Mouse (Mus musculus) heart, embryonic 14.5 days (tissue): ENCODE measurements around the gene Unc93b1. TPM values are rescaled to one million over a fixed set of nuclear protein-coding genes. Genes with fewer than 3 reads are reported as not detected.

Experiments
- ATAC-seq: fragments of 200-750 bp; cut with Nextera tagmentation; 2 replicates; pipeline ENCODE4 v1.8.0; 2017; ENCODE audit warnings: low read depth, moderate TSS enrichment; ENCODE audit not compliant: insufficient number of reproducible peaks, insufficient read depth, low FRiP score
- H3K27ac ChIP-seq, 2 experiments: fragments of 200-500 bp in 1 of 2; fragments of 300-500 bp in 1 of 2; sonication (generic) in 1 of 2; replicated peaks in 1 of 2; 2 replicates each; pipeline ENCODE4 v1.5.1; 2012 to 2014; ENCODE audit warnings: low read depth in 2 of 2, low read length in 2 of 2, control low read depth in 1 of 2, mild to moderate bottlenecking in 1 of 2, mixed read lengths in 1 of 2; ENCODE audit not compliant: control insufficient read depth in 1 of 2, insufficient read depth in 1 of 2
- H3K27me3 ChIP-seq: fragments of 300-500 bp; sonication (generic); 2 replicates; pipeline ENCODE4 v1.6.1; 2014; ENCODE audit warnings: mild to moderate bottlenecking, low read length, control low read depth; ENCODE audit not compliant: control insufficient read depth, insufficient read depth
- H3K36me3 ChIP-seq: fragments of 300-500 bp; sonication (generic); 2 replicates; pipeline ENCODE4 v1.6.1; 2014; ENCODE audit warnings: mild to moderate bottlenecking, control low read depth, low read length, mixed read lengths; ENCODE audit not compliant: control insufficient read depth, insufficient read depth
- H3K4me1 ChIP-seq, 2 experiments: fragments of 200-500 bp in 1 of 2; fragments of 300-500 bp in 1 of 2; sonication (generic) in 1 of 2; 2 replicates each; pipeline ENCODE4 v1.6.1; 2012 to 2014; ENCODE audit warnings: low read length in 2 of 2, control low read depth in 1 of 2, mixed read lengths in 1 of 2; ENCODE audit not compliant: control insufficient read depth in 2 of 2, insufficient read depth in 2 of 2
- H3K4me2 ChIP-seq: fragments of 300-500 bp; sonication (generic); 2 replicates; pipeline ENCODE4 v1.6.1; 2014; ENCODE audit warnings: mild to moderate bottlenecking, low read length
- H3K4me3 ChIP-seq, 2 experiments: fragments of 200-500 bp in 1 of 2; fragments of 300-500 bp in 1 of 2; sonication (generic) in 1 of 2; 2 replicates each; pipeline ENCODE4 v1.5.1; 2012 to 2014; ENCODE audit warnings: low read length in 2 of 2, mild to moderate bottlenecking in 2 of 2, control low read depth in 1 of 2, low read depth in 1 of 2, moderate library complexity in 1 of 2; ENCODE audit not compliant: control insufficient read depth in 1 of 2, insufficient read depth in 1 of 2
- H3K9ac ChIP-seq: fragments of 300-500 bp; sonication (generic); 2 replicates; pipeline ENCODE4 v1.6.1; 2014; ENCODE audit warnings: mild to moderate bottlenecking, low read length
- H3K9me3 ChIP-seq: fragments of 300-500 bp; sonication (generic); 2 replicates; pipeline ENCODE4 v1.6.1; 2016; ENCODE audit warnings: low read length, control low read depth; ENCODE audit not compliant: control insufficient read depth
- WGBS: fragments of 180-500 bp; shearing (Covaris S2); extraction: QIAGEN DNeasy Blood & Tissue Kit; methylation state at CpG from one replicate; pipeline ENCODE4 v1.1.7; 2014; 5-methylcytosine and 5-hydroxymethylcytosine counted together
- polyA plus RNA-seq: library from polyadenylated mRNA; unstranded; fragments of >200 nt; fragmentation: Nextera tagmentation; extraction: Ambion mirVana; gene quantifications from 2 replicates; pipeline ENCODE4 v1.2.1, GENCODE M21; 2014

Unc93b1 gene
- polyA plus RNA-seq, 1 experiment from 2014 or later: 14.5 TPM

- 0 out of 4 replicates have a peak overlapping the region, but pooled peaks of 1 of the 2 experiments have one; percentile 6 for H3K27ac ChIP-seq
- H3K9ac ChIP-seq: no peak overlapping the region
- H3K36me3 ChIP-seq: no peaks in the 10 kb centered on the region
- 66% methylated on average over 3 of the region's 3 CpGs for WGBS
- no peak for ATAC-seq
- no peaks in the 10 kb centered on the region for H3K27me3 ChIP-seq
- peaks cover 30 to 32% of the 10 kb centered on the region in 2 experiments for H3K4me1 ChIP-seq
- H3K4me2 ChIP-seq: no peak overlapping the region
- H3K4me3 ChIP-seq: no peak overlapping the region
- H3K9me3 ChIP-seq: no peaks in the 10 kb centered on the region
Measured at GRCm38 (mm10) chr19:3926279-3926678, 8.7 kb upstream of the Unc93b1 start.

- no peak overlapping the region for H3K9ac ChIP-seq
- H3K9me3 ChIP-seq: no peaks in the 10 kb centered on the region
- no peaks in the 10 kb centered on the region for H3K36me3 ChIP-seq
- no peak overlapping the region for H3K4me3 ChIP-seq
- no peak for ATAC-seq
- H3K27ac ChIP-seq: 0 out of 4 replicates have a peak overlapping the region, but pooled peaks of 1 of the 2 experiments have one; percentile 6
- 50% methylated on average over 6 of the region's 6 CpGs for WGBS
- peaks cover 30 to 32% of the 10 kb centered on the region in 2 experiments for H3K4me1 ChIP-seq
- H3K27me3 ChIP-seq: no peaks in the 10 kb centered on the region
- no peak overlapping the region for H3K4me2 ChIP-seq
Measured at GRCm38 (mm10) chr19:3926685-3927084, 8.3 kb upstream of the Unc93b1 start.

DNA sequence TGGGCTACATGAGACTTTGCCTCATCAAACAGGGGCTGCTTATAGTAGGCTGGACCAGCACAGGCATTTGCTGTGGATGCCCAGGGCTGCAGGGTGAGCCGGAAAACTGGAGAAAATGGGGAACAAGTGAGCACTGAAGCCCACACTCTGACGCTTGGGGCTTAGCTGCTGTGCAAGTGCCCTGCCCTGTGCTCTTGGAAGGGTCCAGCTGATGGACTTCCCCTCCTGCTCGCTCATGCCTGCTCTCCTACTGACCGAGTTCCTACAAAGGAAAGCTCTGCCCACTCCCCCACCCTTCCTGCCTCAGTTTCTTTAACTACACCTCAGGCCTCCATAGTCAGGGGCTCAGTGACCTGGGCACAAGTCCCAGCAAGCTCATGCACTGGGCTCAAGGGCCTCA is 7.0 kb upstream of the Unc93b1 start:
- H3K27ac ChIP-seq: no peak overlapping the region
- no peaks in the 10 kb centered on the region for H3K9me3 ChIP-seq
- H3K36me3 ChIP-seq: no peaks in the 10 kb centered on the region
- 82% methylated on average over 4 of the region's 4 CpGs for WGBS
- H3K4me1 ChIP-seq: peaks cover 30 to 32% of the 10 kb centered on the region in 2 experiments
- no peaks in the 10 kb centered on the region for H3K27me3 ChIP-seq
- H3K9ac ChIP-seq: no peak overlapping the region
- H3K4me3 ChIP-seq: no peak overlapping the region
- H3K4me2 ChIP-seq: no peak overlapping the region
- no peak for ATAC-seq

GRCm38 (mm10) chr19:3928779-3929178 is 6.2 kb upstream of the Unc93b1 start:
- Histone ChIP-seq H3K36me3 (no peaks in the 10 kb centered on the region), H3K4me3 (no peak overlapping the region), H3K9ac (no peak overlapping the region), H3K4me1 (peaks cover 29% of the 10 kb centered on the region in 2 experiments), H3K27ac (peak overlapping the region; percentile 69 to 78), H3K27me3 (no peaks in the 10 kb centered on the region), H3K4me2 (no peak overlapping the region), H3K9me3 (no peaks in the 10 kb centered on the region)
- no peak for ATAC-seq
- WGBS: 81% methylated on average over 4 of the region's 4 CpGs

GRCm38 (mm10) chr19:3929211-3929941 is 5.6 kb upstream of the Unc93b1 start, which contains the start of gene Aldh3b1:
Gene Aldh3b1 (minus strand): TSS chr19:3929808.
- Histone ChIP-seq H3K36me3 (no peaks in the 10 kb centered on the region), H3K4me2 (peak within 1 kb of the TSS; percentile 20), H3K4me3 (no peak within 1 kb of the TSS; a peak in 1 of 4 replicates), H3K27me3 (no peaks in the 10 kb centered on the region), H3K9me3 (no peaks in the 10 kb centered on the region), H3K27ac (peak within 1 kb of the TSS; percentile 69 to 78), H3K9ac (0 out of 2 replicates have a peak within 1 kb of the TSS, but pooled peaks have one; percentile 4), H3K4me1 (peaks cover 24 to 26% of the 10 kb centered on the region in 2 experiments)
- ATAC-seq: peak; percentile 78
- 44% methylated on average over 12 of the region's 12 CpGs for WGBS

DNA sequence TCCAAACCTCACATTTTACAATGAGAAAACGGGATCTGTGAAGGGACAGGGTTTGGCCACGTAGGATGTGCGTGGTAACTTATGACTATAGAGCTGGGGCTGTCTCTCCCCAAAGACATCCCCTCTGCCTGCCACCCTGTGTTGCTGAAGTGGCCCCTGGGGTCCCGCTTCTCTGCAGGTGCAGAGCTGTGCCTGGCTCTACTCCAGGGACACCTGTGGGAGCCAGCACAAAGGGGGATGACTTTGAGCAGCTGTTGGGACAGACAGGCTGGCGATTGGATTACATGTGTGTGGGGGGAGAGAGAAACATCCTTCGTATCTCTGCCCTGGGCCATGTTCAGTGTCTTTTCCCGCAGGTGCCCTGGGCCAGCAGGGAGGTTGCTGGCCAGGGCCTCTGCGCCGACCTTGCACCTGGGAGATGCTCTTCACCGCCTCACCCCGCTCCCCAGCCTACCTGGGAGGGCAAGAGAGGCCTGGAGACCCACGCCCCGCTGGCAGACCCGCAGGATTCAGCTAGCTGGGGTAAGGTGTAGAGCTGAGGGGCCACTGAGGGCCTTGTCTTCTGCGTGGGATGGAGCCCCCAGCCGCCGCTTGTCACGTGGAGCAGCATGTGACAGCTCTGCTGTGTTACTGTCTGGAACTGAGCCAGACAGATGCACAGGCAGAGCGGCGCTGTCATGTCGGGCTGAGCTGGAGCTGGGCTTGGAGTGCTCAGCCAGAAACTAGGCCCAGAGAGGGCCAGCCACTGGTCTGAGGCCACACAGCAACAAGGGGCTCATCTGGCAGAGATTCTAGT is 4.5 kb upstream of the Unc93b1 start:
- H3K9ac ChIP-seq: 0 out of 2 replicates have a peak overlapping the region, but pooled peaks have one; percentile 4
- no peaks in the 10 kb centered on the region for H3K9me3 ChIP-seq
- H3K27ac ChIP-seq: peak overlapping the region; percentile 69 to 78
- H3K36me3 ChIP-seq: no peaks in the 10 kb centered on the region
- 61% methylated on average over 21 of the region's 21 CpGs for WGBS
- no peaks in the 10 kb centered on the region for H3K27me3 ChIP-seq
- no peak overlapping the region for H3K4me3 ChIP-seq
- no peak overlapping the region for H3K4me2 ChIP-seq
- H3K4me1 ChIP-seq: peaks cover 26% of the 10 kb centered on the region in 2 experiments
- ATAC-seq: no peak

DNA sequence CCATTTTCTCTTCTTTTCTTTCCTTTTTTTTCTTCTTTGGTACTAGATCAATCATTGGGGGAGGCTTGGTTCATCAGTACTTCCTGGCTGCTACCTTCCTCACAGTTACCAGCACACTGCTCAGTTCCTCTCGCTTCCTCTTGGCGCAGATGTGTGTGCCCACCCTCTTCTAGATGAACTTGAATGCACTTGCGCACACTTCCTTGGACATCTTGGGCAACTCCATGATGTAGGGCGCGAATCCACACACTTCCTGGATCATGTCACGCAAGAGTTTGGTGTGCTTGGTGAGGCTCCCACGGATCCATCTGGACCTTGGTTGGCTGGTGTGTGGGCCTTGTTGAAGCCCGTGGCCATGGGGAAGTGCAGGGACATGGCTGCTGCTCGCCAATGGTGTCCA is 3.3 kb upstream of the Unc93b1 start:
- H3K4me2 ChIP-seq: no peak overlapping the region
- no peak overlapping the region for H3K4me3 ChIP-seq
- no peak for ATAC-seq
- H3K9ac ChIP-seq: no peak overlapping the region
- no peaks in the 10 kb centered on the region for H3K36me3 ChIP-seq
- peaks cover 29 to 33% of the 10 kb centered on the region in 2 experiments for H3K4me1 ChIP-seq
- no peaks in the 10 kb centered on the region for H3K27me3 ChIP-seq
- H3K9me3 ChIP-seq: no peaks in the 10 kb centered on the region
- 90% methylated on average over 9 of the region's 9 CpGs for WGBS
- H3K27ac ChIP-seq: no peak overlapping the region
